Mouse (Mus musculus) brain, adult 2 months (tissue): Measurements from ENCODE around the gene Cd80.

Source experiments
- DNase-seq: peaks from one replicate; pipeline ENCODE4 v3.0.0; 2011; ENCODE audit warnings: low read depth, low spot score

Cd80 gene

GRCm38 (mm10) chr16:38522129-38523084 lies 67.0 kb downstream of the Cd80 start, which contains the start of gene Timmdc1:
Timmdc1 (minus strand) TSS chr16:38522663.
- DNase-seq, result peak; percentile 97

DNA sequence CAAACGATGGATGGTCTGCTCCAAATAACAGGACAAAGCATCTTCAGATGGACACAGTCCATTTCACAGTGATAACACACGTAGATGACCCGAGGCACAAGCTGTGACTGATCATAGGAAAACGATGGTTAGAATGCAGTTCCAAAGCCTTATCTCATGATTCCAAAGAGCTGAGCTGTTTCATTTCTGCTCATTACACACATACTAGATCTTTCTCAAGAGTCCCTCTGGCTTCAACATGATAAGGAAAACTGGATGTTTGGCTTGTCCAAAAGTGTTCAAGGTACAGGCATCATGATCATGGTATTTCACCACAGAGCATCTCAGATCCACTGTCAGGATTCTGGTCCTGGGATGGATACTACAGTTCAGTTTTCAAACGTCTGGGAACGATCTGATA lies 70.9 kb downstream of the Cd80 start:
- DNase-seq, result no peak

- peak; percentile 86 for DNase-seq
These were observed 81.3 kb downstream of the Cd80 start for GRCm38 (mm10) chr16:38536544-38537146.

GRCm38 (mm10) chr16:38538716-38539380 lies 83.5 kb downstream of the Cd80 start:
- DNase-seq, result no peak
